Mouse (Mus musculus): ENCODE data around the gene Rplp2. TPM values are rescaled to one million over a fixed set of nuclear protein-coding genes. Genes with fewer than 3 reads are reported as not detected.

Rplp2 gene
- polyA plus RNA-seq, 1 experiment from 2014 or later, result 1,535 TPM

DNA sequence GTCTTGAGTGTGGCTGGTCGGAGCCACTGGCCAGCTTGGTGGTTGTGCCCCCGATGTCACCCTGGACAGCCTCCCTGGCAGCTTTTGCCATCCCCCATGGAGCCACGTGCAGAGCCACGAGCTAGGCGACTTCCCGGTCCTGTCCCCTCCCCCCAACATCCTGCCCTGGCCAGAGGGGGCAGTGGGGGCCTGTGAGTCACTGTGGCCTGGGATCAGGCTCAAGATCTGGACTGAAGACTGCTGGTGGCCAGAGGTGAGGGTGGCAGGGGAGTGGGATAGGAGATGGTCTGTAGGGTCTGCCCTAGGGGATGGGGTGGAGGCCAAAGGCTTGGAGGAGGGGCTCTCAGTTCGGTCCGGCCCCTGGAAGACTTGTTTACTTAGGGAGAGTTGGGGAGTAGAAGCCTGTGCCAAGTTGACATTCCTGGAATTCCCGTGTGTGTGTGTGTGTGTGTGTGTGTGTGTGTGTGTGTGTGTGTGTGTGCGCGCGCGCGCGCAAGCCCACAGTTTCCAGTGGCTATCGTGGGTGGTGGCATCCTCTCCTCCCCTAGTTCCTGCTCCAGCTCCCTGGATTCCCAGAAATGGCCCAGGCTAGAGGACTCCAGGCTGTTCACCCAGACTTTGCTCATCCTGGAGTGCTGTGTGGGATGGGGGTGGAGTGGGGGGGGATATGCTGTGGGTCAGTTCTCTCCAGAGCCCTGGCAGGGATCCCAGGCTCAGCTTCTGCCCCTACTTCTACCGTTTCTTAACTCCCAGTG is 29.2 kb downstream of the Rplp2 start:
- H3K4me1 ChIP-seq (ENCODE audit: control insufficient read depth, insufficient read depth, low read length), result peaks cover 27% of the 10 kb centered on the region
- under 1% methylated on average over 17 of the region's 17 CpGs for WGBS

DNA sequence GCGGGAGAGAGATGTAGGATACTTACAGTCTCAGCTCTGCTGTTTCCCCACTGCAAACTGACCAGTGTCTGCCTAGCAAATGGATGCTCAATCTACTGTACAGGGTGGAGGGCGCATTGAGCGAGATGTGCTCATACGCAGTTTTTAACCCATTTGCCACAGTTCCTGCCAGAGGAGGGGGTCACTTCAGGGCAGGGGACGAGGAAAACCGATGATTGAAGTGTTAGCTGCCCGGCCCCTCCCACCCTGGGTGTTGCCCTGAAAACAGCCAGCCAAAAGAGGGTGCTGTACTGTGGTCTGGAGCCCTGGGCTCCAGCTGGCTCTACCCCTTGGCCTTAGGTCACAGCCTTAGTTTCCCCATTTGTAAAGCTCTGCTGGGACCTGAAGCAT is 29.8 kb downstream of the Rplp2 start:
- Histone ChIP-seq H3K4me3 (ENCODE audit: low read depth, low read length) (peak overlapping the region; percentile 75), H3K9ac (replicated peaks; ENCODE audit: low read depth, low read length) (0 out of 2 replicates have a peak overlapping the region, but pooled peaks have one; percentile 11), H3K36me3 (ENCODE audit: control insufficient read depth, insufficient read depth, low read length) (peaks cover 10% of the 10 kb centered on the region), H3K27ac (ENCODE audit: low read length) (peak overlapping the region; percentile 95), H3K9me3 (ENCODE audit: control insufficient read depth, low read depth, low read length) (no peaks in the 10 kb centered on the region), H3K27me3 (ENCODE audit: control insufficient read depth, insufficient read depth, low read length) (no peaks in the 10 kb centered on the region), H3K4me2 (replicated peaks; ENCODE audit: low read depth, low read length) (peak overlapping the region; percentile 88), H3K4me1 (ENCODE audit: control insufficient read depth, insufficient read depth, low read length) (peaks cover 27% of the 10 kb centered on the region)
- WGBS, result 5% methylated on average over 7 of the region's 7 CpGs
- ATAC-seq (ENCODE audit: insufficient number of reproducible peaks, insufficient read depth, low FRiP score, low read depth), result no peak

More for the DNA sequence above, 29.2 kb downstream of the Rplp2 start:
- ATAC-seq (ENCODE audit: insufficient number of reproducible peaks, insufficient read depth, low FRiP score, low read depth), result peak; percentile 74
- Histone ChIP-seq H3K27me3 (ENCODE audit: control insufficient read depth, insufficient read depth, low read length) (no peaks in the 10 kb centered on the region), H3K4me2 (replicated peaks; ENCODE audit: low read depth, low read length) (peak overlapping the region; percentile 88), H3K36me3 (ENCODE audit: control insufficient read depth, insufficient read depth, low read length) (peaks cover 13% of the 10 kb centered on the region), H3K9me3 (ENCODE audit: control insufficient read depth, low read depth, low read length) (no peaks in the 10 kb centered on the region), H3K9ac (replicated peaks; ENCODE audit: low read depth, low read length) (peak overlapping the region; percentile 76; the same call in 1 of the 2 replicates), H3K27ac (ENCODE audit: low read length) (peak overlapping the region; percentile 95), H3K4me3 (ENCODE audit: low read depth, low read length) (peak overlapping the region; percentile 75)

DNA sequence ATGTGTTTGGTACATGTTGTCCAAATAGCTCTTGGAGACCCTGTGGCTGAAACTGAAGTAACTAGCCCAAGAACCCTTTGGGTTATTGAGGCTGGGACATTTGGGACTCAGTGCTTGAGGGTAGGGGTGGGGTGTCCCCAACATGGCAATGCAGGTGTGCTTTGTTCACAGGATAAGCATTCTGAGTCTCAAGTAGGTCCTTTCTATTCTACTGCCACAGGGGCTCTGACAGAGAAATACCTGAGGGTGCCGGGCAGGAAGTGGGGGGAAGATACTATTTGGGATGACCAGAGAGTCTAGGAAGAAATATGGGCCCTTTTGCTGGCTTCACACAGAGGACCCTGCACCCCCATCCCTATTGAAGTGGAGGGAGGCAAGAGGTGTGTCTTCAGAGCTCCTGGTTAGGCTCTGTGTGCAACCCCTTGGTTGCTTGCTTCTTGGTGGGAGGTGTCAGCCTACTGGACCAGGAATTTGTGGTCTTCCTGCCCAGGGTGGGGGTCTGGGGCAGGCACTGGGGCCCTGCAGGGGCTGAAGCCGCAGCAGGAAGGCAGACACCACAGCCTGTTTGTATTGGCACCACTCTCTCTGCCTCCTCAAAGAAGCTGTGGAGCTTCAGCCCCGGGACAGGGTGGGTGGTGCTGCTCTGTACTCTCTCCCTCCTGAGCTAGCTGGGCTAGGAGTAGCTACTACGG is 30.6 kb downstream of the Rplp2 start:
- Histone ChIP-seq H3K9me3 (ENCODE audit: control insufficient read depth, low read depth, low read length) (no peaks in the 10 kb centered on the region), H3K27me3 (ENCODE audit: control insufficient read depth, insufficient read depth, low read length) (0 out of 2 replicates have a peak, but pooled peaks cover 3% of the 10 kb centered on the region), H3K4me2 (replicated peaks; ENCODE audit: low read depth, low read length) (peak overlapping the region; percentile 88), H3K36me3 (ENCODE audit: control insufficient read depth, insufficient read depth, low read length) (peaks cover 2% of the 10 kb centered on the region), H3K9ac (replicated peaks; ENCODE audit: low read depth, low read length) (no peak overlapping the region), H3K27ac (ENCODE audit: low read length) (peak overlapping the region; percentile 95), H3K4me3 (ENCODE audit: low read depth, low read length) (no peak overlapping the region), H3K4me1 (ENCODE audit: control insufficient read depth, insufficient read depth, low read length) (peaks cover 33% of the 10 kb centered on the region)
- no peak for ATAC-seq (ENCODE audit: insufficient number of reproducible peaks, insufficient read depth, low FRiP score, low read depth)
- WGBS, result 34% methylated on average over 4 of the region's 4 CpGs

DNA sequence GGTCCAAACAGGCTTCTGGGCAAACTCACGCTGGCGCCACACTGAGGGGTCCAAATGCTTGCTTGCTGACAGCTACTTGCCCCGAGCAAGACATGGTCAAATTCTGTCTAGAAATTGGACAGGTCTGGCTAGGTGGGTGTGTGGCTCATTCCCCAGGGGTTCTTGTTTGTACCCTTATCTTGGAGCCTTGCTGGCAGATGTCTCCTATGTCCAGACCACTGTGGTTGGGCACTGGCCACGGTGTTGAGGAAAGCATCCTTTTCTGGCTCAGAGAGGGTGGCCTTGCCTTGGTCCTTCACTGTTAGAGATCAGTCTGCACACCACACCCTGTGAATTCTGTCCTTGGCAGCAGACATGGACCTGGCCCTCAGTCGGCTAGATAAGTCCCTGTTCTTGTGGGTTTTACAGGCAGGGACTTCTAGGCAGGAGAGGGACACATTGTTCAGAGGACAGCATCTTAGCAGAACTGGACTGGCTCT is 31.1 kb downstream of the Rplp2 start:
- WGBS, result 61% methylated on average over 5 of the region's 5 CpGs
- Histone ChIP-seq H3K9me3 (ENCODE audit: control insufficient read depth, low read depth, low read length) (no peaks in the 10 kb centered on the region), H3K4me2 (replicated peaks; ENCODE audit: low read depth, low read length) (peak overlapping the region; percentile 88; the same call in 1 of the 2 replicates), H3K27ac (ENCODE audit: low read length) (peak overlapping the region; percentile 95; the same call in 1 of the 2 replicates), H3K4me3 (ENCODE audit: low read depth, low read length) (no peak overlapping the region), H3K9ac (replicated peaks; ENCODE audit: low read depth, low read length) (no peak overlapping the region), H3K27me3 (ENCODE audit: control insufficient read depth, insufficient read depth, low read length) (0 out of 2 replicates have a peak, but pooled peaks cover 3% of the 10 kb centered on the region), H3K36me3 (ENCODE audit: control insufficient read depth, insufficient read depth, low read length) (no peaks in the 10 kb centered on the region), H3K4me1 (ENCODE audit: control insufficient read depth, insufficient read depth, low read length) (peaks cover 36% of the 10 kb centered on the region)
- ATAC-seq (ENCODE audit: insufficient number of reproducible peaks, insufficient read depth, low FRiP score, low read depth), result no peak

DNA sequence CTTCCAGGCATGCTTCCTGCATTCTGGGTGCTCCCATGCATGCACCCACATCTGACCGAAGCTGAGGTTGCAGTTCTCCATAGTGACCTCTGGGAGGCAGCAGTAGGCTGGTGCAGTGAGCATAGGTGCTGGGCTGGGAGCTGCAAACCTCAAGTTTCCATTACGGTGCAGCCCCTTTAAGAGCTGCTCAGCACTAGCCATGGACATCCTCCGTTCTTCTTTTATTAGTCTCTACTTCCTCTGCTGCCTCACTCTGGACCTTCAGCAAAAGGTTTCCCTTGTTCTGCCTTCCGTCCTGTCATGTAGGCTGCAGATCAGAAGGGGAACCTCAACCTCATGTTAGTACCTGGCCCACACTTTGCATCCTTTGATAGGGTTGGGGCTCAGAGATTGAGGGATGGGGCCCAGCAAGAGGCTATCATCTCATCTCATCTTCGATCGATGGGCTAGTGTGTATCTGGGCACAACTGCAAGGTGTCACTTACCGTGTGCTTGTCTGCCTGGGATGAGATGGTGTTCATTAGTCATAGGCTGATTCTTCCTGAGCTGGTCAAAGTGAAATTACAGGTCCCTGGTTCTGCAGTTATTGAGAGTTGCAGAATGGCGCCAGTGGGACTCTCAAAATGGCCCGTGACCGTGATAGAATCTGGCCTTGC is 33.8 kb downstream of the Rplp2 start:
- no peak for ATAC-seq (ENCODE audit: insufficient number of reproducible peaks, insufficient read depth, low FRiP score, low read depth)
- Histone ChIP-seq H3K4me1 (ENCODE audit: control insufficient read depth, insufficient read depth, low read length) (peaks cover 30% of the 10 kb centered on the region), H3K36me3 (ENCODE audit: control insufficient read depth, insufficient read depth, low read length) (no peaks in the 10 kb centered on the region), H3K27me3 (ENCODE audit: control insufficient read depth, insufficient read depth, low read length) (0 out of 2 replicates have a peak, but pooled peaks cover 3% of the 10 kb centered on the region), H3K4me2 (replicated peaks; ENCODE audit: low read depth, low read length) (peak overlapping the region; percentile 89), H3K4me3 (ENCODE audit: low read depth, low read length) (no peak overlapping the region), H3K9ac (replicated peaks; ENCODE audit: low read depth, low read length) (no peak overlapping the region), H3K27ac (ENCODE audit: low read length) (no peak overlapping the region), H3K9me3 (ENCODE audit: control insufficient read depth, low read depth, low read length) (no peaks in the 10 kb centered on the region)
- WGBS, result 11% methylated on average over 10 of the region's 10 CpGs

DNA sequence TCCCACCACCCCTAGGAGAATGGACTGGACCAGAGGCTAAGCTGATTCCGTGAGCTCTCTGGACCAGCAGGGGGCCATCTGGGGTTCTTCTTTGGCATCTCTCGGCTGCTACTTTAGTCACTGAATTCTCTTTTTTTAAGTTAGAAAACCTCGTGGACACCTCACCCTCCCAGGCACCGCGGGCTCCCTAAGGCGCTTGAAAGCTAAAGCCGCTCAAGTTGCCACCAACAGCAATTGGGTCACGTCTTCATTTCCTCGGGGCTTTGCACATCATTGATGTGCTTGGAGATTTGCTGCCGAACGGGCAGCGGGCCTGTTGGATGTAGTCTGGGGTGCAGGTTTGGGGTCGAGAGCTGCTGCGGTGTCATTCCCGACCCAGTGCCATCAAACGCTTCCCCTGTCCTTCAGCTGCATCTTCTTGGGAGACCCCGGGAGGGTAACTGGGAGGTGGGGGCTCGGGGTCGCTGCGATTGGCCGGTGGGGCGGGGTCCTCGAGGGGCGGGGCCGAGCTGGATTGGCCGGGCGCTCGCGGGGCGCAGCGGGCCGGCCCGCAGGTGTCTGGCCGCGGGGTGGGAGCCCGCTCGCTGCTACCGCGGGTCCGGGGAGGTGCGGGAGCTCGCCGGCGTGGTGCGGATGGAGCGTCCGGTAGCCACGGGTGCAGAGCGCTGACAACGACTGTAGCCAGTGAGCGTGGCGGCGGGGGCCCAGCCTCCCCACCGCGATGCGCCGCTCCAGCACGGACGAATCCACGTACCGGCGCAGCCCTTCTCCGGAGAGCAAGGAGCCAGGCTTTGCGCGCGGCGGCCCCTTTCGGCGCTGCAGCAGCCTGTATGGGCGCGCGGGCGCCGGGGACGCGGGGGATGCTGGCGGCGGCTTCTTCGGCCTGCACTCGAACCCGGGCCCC is 34.6 kb downstream of the Rplp2 start:
- H3K36me3 ChIP-seq (ENCODE audit: control insufficient read depth, insufficient read depth, low read length), result no peaks in the 10 kb centered on the region
- H3K4me1 ChIP-seq (ENCODE audit: control insufficient read depth, insufficient read depth, low read length), result peaks cover 26% of the 10 kb centered on the region
- no peaks in the 10 kb centered on the region for H3K9me3 ChIP-seq (ENCODE audit: control insufficient read depth, low read depth, low read length)
- peak overlapping the region; percentile 40 for H3K4me3 ChIP-seq (ENCODE audit: low read depth, low read length)
- WGBS, result 1% methylated on average over 80 of the region's 81 CpGs
- peak overlapping the region; percentile 89 for H3K4me2 ChIP-seq (replicated peaks; ENCODE audit: low read depth, low read length)
- H3K27ac ChIP-seq (ENCODE audit: low read length), result no peak overlapping the region
- H3K9ac ChIP-seq (replicated peaks; ENCODE audit: low read depth, low read length), result peak overlapping the region; percentile 25; the same call in 1 of the 2 replicates
- 0 out of 2 replicates have a peak, but pooled peaks cover 3% of the 10 kb centered on the region for H3K27me3 ChIP-seq (ENCODE audit: control insufficient read depth, insufficient read depth, low read length)
- no peak for ATAC-seq (ENCODE audit: insufficient number of reproducible peaks, insufficient read depth, low FRiP score, low read depth)

DNA sequence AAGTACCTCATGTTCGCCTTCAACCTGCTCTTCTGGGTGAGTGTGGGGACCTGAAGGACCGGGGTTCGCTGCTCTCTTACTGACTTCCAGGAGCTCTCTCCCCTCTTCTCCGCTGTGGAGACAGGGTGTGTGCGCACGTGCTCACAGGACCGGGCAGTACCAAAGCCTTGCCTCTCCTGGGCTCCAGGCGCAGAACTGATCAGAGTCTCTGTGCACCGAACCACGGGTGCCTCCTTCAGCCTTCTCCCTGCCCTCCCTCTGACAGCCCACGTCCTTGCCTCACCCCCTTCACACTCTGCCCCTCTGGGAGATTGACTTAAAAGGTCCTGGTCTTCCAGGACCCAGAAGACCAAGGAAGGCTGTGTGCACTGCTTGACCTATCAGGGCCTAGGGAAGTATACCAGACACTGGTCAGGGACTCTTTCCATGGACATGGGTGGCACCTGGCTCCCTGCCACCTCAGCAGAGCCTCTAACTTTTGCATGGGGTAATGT is 35.4 kb downstream of the Rplp2 start:
- Histone ChIP-seq H3K36me3 (ENCODE audit: control insufficient read depth, insufficient read depth, low read length) (no peaks in the 10 kb centered on the region), H3K4me1 (ENCODE audit: control insufficient read depth, insufficient read depth, low read length) (peaks cover 18% of the 10 kb centered on the region), H3K9me3 (ENCODE audit: control insufficient read depth, low read depth, low read length) (no peaks in the 10 kb centered on the region), H3K27ac (ENCODE audit: low read length) (no peak overlapping the region), H3K9ac (replicated peaks; ENCODE audit: low read depth, low read length) (peak overlapping the region; percentile 25; the same call in 1 of the 2 replicates), H3K4me2 (replicated peaks; ENCODE audit: low read depth, low read length) (peak overlapping the region; percentile 89), H3K27me3 (ENCODE audit: control insufficient read depth, insufficient read depth, low read length) (0 out of 2 replicates have a peak, but pooled peaks cover 3% of the 10 kb centered on the region), H3K4me3 (ENCODE audit: low read depth, low read length) (peak overlapping the region; percentile 40)
- WGBS, result 15% methylated on average over 11 of the region's 11 CpGs
- no peak for ATAC-seq (ENCODE audit: insufficient number of reproducible peaks, insufficient read depth, low FRiP score, low read depth)

Measured in stomach, embryonic 14.5 days (tissue).